Mouse (Mus musculus) forebrain, embryonic 13.5 days (tissue): Measurements from ENCODE around the gene Dcaf12. TPM values are rescaled to one million over a fixed set of nuclear protein-coding genes. Genes with fewer than 3 reads are reported as not detected.

ENCODE experiments used
- ATAC-seq: fragments of 200-750 bp; cut with Nextera tagmentation; 2 replicates; pipeline ENCODE4 v1.8.0; 2017
- H3K27ac ChIP-seq: fragments of 300-500 bp; sonication (generic); 2 replicates; pipeline ENCODE4 v1.5.1; 2015; ENCODE audit warnings: inconsistent platforms, mild to moderate bottlenecking, moderate library complexity
- H3K27me3 ChIP-seq: fragments of 300-500 bp; sonication (generic); 2 replicates; pipeline ENCODE4 v1.6.1; 2015; ENCODE audit warnings: mild to moderate bottlenecking, inconsistent platforms
- H3K36me3 ChIP-seq: fragments of 300-500 bp; sonication (generic); 2 replicates; pipeline ENCODE4 v1.6.1; 2015; ENCODE audit warnings: mild to moderate bottlenecking, inconsistent platforms; ENCODE audit not compliant: poor library complexity, severe bottlenecking
- H3K4me1 ChIP-seq: fragments of 300-500 bp; sonication (generic); 2 replicates; pipeline ENCODE4 v1.6.1; 2015; ENCODE audit warnings: inconsistent platforms
- H3K4me2 ChIP-seq: fragments of 300-500 bp; sonication (generic); 2 replicates; pipeline ENCODE4 v1.6.1; 2015; ENCODE audit warnings: inconsistent platforms, mild to moderate bottlenecking, moderate library complexity
- H3K4me3 ChIP-seq: fragments of 300-500 bp; sonication (generic); 2 replicates; pipeline ENCODE4 v1.5.1; 2015; ENCODE audit warnings: mild to moderate bottlenecking, inconsistent platforms
- H3K9ac ChIP-seq: fragments of 300-500 bp; sonication (generic); 2 replicates; pipeline ENCODE4 v1.6.1; 2015; ENCODE audit warnings: mild to moderate bottlenecking, inconsistent platforms
- H3K9me3 ChIP-seq: fragments of 300-500 bp; sonication (generic); replicated peaks from 2 replicates; pipeline ENCODE4 v1.6.1; 2016; ENCODE audit warnings: inconsistent platforms
- WGBS: fragments of 180-500 bp; shearing (Covaris S2); methylation state at CpG from one replicate; pipeline ENCODE4 v1.1.7; 2015; 5-methylcytosine and 5-hydroxymethylcytosine counted together
- polyA plus RNA-seq: library from polyadenylated mRNA; unstranded; fragments of >200 nt; fragmentation: Nextera tagmentation; extraction: Ambion mirVana; gene quantifications from 2 replicates; pipeline ENCODE4 v1.2.1, GENCODE M21; 2015

Gene Dcaf12
- 75.1 and 79.3 TPM in 2 replicates for polyA plus RNA-seq

DNA sequence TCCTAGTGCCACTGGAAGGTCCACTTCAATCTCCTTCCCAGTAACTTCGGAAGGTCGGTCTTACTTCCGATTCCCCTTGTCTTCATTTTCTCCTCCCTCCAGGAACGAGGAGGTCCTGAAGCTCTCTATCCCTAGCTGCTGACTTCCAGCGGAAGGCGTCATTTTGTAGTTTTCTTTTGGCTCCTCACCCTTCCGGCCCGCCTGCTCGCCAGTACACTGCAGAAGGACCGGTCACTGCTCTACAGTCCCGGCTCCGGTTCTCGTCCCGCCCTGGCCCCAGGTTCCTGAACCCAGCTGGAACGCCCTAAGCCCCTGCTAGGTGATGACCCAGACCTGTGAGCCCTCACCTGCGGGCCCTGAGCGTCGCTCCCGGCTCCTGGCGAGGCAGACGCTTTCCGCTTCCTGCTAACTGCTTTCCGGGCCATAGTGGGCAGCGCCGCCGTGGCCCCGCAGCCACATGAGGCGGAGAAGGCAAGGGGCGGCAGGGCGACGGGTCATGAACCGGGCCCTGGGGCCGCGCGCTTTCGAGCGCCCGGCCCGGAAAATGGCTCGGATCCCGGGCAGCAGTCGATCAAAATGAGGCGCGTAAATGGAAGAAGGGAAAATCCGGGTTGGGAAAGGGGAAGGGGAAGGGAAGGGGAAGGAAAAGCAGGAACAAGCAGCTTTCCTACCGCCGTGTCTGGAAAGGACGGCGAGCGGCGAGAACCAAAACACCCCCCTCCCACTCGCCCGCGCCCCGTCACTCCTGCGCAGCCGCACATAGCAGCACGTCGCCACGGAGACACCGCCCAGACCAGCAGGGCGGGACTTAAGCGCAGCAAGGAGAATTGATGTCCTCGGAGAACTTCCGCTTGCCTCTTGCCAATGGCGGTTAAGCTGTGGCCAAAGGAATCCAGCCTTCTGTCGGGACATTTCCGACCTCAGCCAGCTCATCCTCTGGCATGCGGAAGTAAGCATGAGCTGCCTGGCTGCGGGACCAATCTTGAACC lies at the start of gene Dcaf12:
Gene Dcaf12 (minus strand): TSS at position 749 of the 989 bp plus-strand sequence.
- H3K27me3 ChIP-seq = no peaks in the 10 kb centered on the region
- H3K27ac ChIP-seq = peak within 1 kb of the TSS; percentile 92
- peaks cover 32% of the 10 kb centered on the region for H3K36me3 ChIP-seq
- H3K9me3 ChIP-seq = no peaks in the 10 kb centered on the region
- peaks cover 30% of the 10 kb centered on the region for H3K4me1 ChIP-seq
- peak within 1 kb of the TSS; percentile 80 for H3K4me2 ChIP-seq
- H3K9ac ChIP-seq = peak within 1 kb of the TSS; percentile 97
- H3K4me3 ChIP-seq = peak within 1 kb of the TSS; percentile 99
- peak; percentile 98 for ATAC-seq
- WGBS = under 1% methylated on average over 70 of the region's 70 CpGs

DNA sequence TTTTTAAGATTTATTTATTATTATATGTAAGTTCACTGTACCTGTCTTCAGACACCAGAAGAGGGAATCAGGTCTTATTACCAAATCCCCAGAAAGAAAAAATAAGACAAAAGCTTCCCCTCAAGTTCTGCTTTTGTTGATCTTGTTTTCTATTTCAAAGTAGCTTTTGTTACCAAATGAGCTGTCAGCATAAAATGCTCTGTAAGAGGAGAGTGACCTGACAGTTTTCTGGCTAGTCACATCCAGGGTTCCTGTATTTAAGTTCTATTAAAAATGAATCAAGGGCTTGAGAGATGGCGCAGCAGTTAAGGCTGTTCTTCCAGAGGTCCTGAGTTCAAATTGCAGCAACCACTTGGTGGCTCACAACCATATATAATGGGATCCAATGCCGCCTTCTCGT lies 46.4 kb upstream of the Dcaf12 start:
- Histone ChIP-seq H3K36me3 (peaks cover 8% of the 10 kb centered on the region; the same call in 1 of the 2 replicates), H3K4me1 (peaks cover 20% of the 10 kb centered on the region), H3K27ac (no peak overlapping the region), H3K4me2 (no peak overlapping the region), H3K4me3 (no peak overlapping the region), H3K27me3 (no peaks in the 10 kb centered on the region), H3K9ac (no peak overlapping the region), H3K9me3 (no peaks in the 10 kb centered on the region)
- no peak for ATAC-seq
- WGBS = 98% methylated on average over 3 of the region's 3 CpGs

DNA sequence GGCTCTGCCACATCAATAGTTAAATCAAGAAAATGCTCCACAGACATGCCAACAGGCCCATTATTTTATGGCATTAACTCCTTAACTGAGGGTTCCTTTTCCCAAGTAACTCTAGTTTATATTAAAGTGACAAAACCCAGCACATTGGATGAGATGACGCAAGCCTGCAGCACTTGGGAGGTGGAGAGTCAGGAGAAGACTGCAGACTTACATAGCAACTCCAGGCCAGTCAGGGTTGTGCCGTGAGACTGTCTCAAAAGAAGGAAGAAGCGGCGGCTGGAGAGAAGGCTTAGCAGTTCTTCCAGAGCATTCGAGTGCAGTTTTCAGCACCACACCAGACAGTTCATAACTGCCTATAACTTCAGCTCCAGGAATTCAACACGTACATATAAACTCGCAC lies 44.7 kb upstream of the Dcaf12 start:
- Histone ChIP-seq H3K36me3 (peaks cover 21% of the 10 kb centered on the region), H3K9ac (no peak overlapping the region)

DNA sequence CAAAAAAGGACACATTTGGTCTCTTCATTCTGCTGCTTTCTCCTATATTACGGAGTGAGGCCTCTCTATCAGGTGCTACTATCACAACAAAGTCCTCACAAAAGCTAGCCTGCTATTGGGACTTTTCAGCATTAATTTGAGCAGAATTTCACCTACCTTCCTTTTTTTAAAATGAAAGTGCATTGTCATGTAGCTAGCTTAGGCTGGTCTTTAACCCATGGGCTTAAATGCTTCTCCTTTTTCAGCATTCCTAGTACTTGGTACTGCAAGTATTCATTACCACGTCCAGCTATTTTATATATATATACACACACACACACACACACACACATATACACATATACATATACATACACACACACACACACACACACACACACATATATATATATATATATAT lies 44.0 kb upstream of the Dcaf12 start:
- 85% methylated on average over 2 of the region's 2 CpGs for WGBS
- H3K27me3 ChIP-seq = no peaks in the 10 kb centered on the region
- H3K9me3 ChIP-seq = 0 out of 2 replicates have a peak, but pooled peaks cover 2% of the 10 kb centered on the region
- no peak overlapping the region for H3K27ac ChIP-seq
- H3K4me3 ChIP-seq = no peak overlapping the region
- H3K36me3 ChIP-seq = peaks cover 21% of the 10 kb centered on the region
- H3K9ac ChIP-seq = no peak overlapping the region
- peaks cover 24% of the 10 kb centered on the region for H3K4me1 ChIP-seq
- no peak for ATAC-seq
- no peak overlapping the region for H3K4me2 ChIP-seq

More for the DNA sequence above, 44.7 kb upstream of the Dcaf12 start:
- Histone ChIP-seq H3K4me1 (peaks cover 24% of the 10 kb centered on the region), H3K9me3 (0 out of 2 replicates have a peak, but pooled peaks cover 2% of the 10 kb centered on the region), H3K27me3 (no peaks in the 10 kb centered on the region), H3K27ac (no peak overlapping the region), H3K4me2 (no peak overlapping the region), H3K4me3 (no peak overlapping the region)
- no peak for ATAC-seq
- WGBS = 95% methylated on average over 7 of the region's 7 CpGs

DNA sequence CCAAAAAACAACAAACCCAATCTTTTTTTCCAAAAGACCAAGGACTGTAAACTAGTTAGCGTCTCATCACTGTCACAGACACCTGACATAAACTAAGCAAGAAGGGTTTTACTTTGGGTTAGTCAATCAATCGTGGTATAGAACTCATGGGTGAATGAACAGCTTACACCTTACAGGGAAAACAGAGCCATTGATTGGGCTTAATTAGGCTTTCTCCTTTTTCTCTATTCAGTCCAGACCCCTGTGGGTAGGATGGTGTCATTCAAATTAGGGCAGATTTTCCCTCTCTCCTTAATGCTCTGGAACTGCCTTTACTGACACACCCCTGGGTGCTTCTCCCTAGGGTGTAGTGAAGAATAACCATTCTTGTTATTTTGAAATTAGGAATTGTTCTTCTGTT lies 42.5 kb upstream of the Dcaf12 start:
- Histone ChIP-seq H3K27ac (no peak overlapping the region), H3K9ac (no peak overlapping the region), H3K36me3 (peaks cover 28% of the 10 kb centered on the region), H3K9me3 (0 out of 2 replicates have a peak, but pooled peaks cover 2% of the 10 kb centered on the region), H3K4me2 (no peak overlapping the region), H3K4me3 (no peak overlapping the region), H3K4me1 (peaks cover 24% of the 10 kb centered on the region), H3K27me3 (no peaks in the 10 kb centered on the region)
- WGBS = 16% methylated on average over 2 of the region's 2 CpGs
- ATAC-seq = peak; percentile 59; the same call in 1 of the 2 replicates

DNA sequence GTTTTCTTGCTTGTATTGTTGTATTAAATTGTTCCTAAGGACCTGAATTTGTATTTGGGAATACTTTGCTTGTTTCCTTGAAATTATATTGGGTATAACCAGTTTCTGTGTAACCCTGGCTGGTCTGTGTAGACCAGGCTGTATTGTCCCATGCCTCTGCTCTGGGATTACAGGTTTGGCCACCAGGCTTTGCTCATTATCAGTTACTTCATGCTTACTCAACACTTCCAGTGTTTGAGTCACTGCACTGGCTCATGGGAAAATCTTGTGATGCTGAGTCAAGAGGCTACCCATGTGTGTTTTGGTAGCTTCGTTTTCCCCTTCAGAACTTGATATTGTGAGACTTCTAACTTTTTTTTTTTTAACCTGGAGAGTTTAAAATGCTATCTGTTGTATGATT lies 38.6 kb upstream of the Dcaf12 start:
- H3K4me3 ChIP-seq = no peak overlapping the region
- no peak overlapping the region for H3K9ac ChIP-seq
- no peak overlapping the region for H3K4me2 ChIP-seq
- H3K27me3 ChIP-seq = no peaks in the 10 kb centered on the region
- H3K4me1 ChIP-seq = peaks cover 32% of the 10 kb centered on the region
- WGBS = 98% methylated on average over 1 of the region's 1 CpGs
- 0 out of 2 replicates have a peak, but pooled peaks cover 2% of the 10 kb centered on the region for H3K9me3 ChIP-seq
- peaks cover 27% of the 10 kb centered on the region for H3K36me3 ChIP-seq
- no peak overlapping the region for H3K27ac ChIP-seq
- ATAC-seq = no peak

DNA sequence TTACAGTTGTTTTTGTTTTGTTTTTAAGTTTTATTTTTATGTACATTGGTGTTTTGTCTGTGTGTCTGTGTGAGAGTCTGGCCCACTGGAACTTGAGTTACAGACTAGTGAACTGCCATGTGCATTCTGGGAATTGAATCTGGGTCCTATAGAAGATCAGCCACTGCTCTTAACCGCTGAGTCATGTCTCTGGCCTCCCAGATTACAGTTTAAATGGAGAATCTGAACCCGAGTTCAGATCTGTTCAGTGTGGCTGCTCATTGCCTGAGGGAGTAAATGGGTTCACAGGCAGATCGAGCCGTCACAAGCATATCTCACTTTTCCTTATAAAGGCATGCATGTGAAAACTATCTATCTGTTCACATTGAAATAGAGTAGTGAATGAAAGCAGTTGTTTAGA lies 38.1 kb upstream of the Dcaf12 start:
- no peak overlapping the region for H3K4me3 ChIP-seq
- H3K4me2 ChIP-seq = no peak overlapping the region
- H3K9ac ChIP-seq = no peak overlapping the region
- no peak for ATAC-seq
- no peaks in the 10 kb centered on the region for H3K27me3 ChIP-seq
- peaks cover 34% of the 10 kb centered on the region for H3K4me1 ChIP-seq
- no peak overlapping the region for H3K27ac ChIP-seq
- 95% methylated on average over 4 of the region's 4 CpGs for WGBS
- 0 out of 2 replicates have a peak, but pooled peaks cover 2% of the 10 kb centered on the region for H3K9me3 ChIP-seq
- H3K36me3 ChIP-seq = peaks cover 23% of the 10 kb centered on the region

DNA sequence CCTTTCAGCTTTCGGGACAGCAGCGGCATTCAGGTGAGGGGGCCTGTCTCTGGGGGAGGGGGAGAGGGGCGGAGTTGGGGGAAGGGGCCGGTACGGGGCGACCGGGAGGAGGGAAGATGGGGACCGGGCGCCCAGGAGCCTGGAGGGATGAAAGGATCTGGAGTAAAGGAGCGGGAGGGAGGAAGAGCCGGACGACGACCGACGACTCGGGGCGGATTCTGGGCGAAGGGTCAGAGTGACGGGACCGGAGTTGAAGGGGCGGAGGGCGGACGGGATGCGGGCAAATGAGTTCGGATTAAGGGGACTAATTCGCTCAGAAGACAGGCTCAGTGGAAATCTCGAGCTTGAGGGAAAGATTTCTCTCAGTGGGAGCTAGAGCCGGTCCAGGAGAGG lies 34.5 kb upstream of the Dcaf12 start:
- Histone ChIP-seq H3K4me2 (peak overlapping the region; percentile 79), H3K4me1 (peaks cover 14% of the 10 kb centered on the region), H3K27me3 (no peaks in the 10 kb centered on the region), H3K9ac (peak overlapping the region; percentile 83), H3K36me3 (peaks cover 10% of the 10 kb centered on the region), H3K27ac (peak overlapping the region; percentile 90), H3K4me3 (peak overlapping the region; percentile 69), H3K9me3 (no peaks in the 10 kb centered on the region)
- peak; percentile 79; the same call in 1 of the 2 replicates for ATAC-seq
- 0% methylated on average over 27 of the region's 28 CpGs for WGBS

DNA sequence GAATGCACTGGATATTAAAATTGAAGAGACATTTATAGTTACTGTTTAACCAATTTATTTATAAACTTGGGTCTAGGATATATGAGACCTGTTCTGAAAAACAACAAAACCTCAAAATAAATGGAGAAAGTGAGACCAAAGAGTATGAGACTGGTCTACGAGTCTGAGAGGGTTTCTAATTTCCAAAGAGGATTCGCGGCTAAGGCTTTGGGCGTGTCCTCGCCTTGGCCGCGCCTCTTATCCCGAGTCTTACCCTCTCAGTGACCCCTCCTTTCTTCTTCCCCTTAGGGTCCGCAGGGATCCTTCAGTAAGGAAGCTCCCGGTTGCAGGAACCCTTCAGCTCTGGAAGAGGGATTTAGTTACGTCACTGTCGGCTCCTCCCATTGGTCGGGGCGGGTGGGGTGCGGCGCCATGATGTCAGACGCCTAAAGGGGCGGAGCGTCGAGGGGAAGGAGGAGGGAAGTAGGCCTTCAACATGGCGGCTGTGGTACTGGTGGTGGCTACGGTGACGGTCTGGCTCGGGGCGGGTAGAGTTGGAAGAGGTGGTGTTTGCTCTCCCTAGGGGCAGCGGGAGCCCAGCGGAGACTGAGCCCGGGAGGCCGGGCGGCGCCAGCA lies 34.0 kb upstream of the Dcaf12 start, which contains the start of gene Ubap1:
Gene Ubap1 (plus strand): TSS at position 413 of the 615 bp plus-strand sequence.
- Histone ChIP-seq H3K27me3 (no peaks in the 10 kb centered on the region), H3K4me1 (peaks cover 14% of the 10 kb centered on the region), H3K9ac (peak within 1 kb of the TSS; percentile 83), H3K4me3 (peak within 1 kb of the TSS; percentile 69), H3K36me3 (peaks cover 10% of the 10 kb centered on the region), H3K9me3 (no peaks in the 10 kb centered on the region), H3K4me2 (peak within 1 kb of the TSS; percentile 79), H3K27ac (peak within 1 kb of the TSS; percentile 90)
- under 1% methylated on average over 31 of the region's 31 CpGs for WGBS
- ATAC-seq = peak; percentile 98

DNA sequence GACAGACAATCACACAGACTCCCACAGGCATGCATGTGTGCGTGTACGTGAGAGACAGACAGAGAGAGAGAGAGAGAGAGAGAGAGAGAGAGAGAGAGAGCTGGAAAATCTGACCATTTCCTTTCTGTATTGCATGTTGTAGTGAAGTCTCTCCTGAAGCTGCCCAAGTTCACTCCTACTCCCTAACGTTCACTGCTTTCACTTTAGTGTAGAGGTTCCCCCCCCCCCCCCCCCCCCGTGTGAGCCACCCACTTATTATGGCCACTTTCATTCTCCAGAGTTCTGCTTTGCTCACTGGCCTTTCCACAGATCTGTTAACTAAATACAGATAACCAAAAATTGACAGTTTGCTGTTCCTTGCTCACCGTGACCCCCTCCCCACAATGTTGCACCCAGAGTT lies 33.1 kb upstream of the Dcaf12 start:
- no peak overlapping the region for H3K4me3 ChIP-seq
- ATAC-seq = no peak
- H3K4me2 ChIP-seq = peak overlapping the region; percentile 79
- peaks cover 8% of the 10 kb centered on the region for H3K36me3 ChIP-seq
- H3K27me3 ChIP-seq = no peaks in the 10 kb centered on the region
- no peak overlapping the region for H3K9ac ChIP-seq
- H3K27ac ChIP-seq = no peak overlapping the region
- H3K9me3 ChIP-seq = no peaks in the 10 kb centered on the region
- H3K4me1 ChIP-seq = peaks cover 14% of the 10 kb centered on the region
- 39% methylated on average over 5 of the region's 5 CpGs for whole genome bisulfite sequencing

DNA sequence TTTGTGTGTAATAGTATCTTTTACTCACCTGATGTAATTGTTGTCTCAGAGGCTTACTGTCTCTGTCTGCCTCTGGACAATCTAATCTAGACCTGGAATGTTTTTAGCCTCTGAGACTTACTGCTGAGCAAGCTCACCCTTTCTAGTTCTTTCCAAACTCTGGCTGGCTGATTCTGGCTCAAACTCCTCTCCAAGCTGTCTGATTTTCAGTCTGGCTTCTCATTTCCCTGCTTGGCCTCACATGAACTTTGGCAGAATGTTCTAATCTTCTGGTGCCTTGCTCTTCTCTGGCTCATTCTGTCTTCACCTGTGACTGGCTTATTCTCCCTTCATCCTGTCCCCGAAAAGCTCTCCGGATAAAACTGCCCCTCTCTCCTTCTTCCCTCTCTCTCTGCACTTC lies 31.3 kb upstream of the Dcaf12 start:
- 81% methylated on average over 2 of the region's 2 CpGs for WGBS
- no peak overlapping the region for H3K27ac ChIP-seq
- H3K4me2 ChIP-seq = no peak overlapping the region
- no peaks in the 10 kb centered on the region for H3K9me3 ChIP-seq
- ATAC-seq = no peak
- H3K36me3 ChIP-seq = no peaks in the 10 kb centered on the region
- no peak overlapping the region for H3K9ac ChIP-seq
- H3K27me3 ChIP-seq = no peaks in the 10 kb centered on the region
- no peak overlapping the region for H3K4me3 ChIP-seq
- peaks cover 14% of the 10 kb centered on the region for H3K4me1 ChIP-seq
